Mouse (Mus musculus) G1E (cell line): ENCODE measurements around the gene Drc7.

Experiments
- CTCF ChIP-seq: IDR thresholded peaks from 2 replicates; pipeline ENCODE4 v1.5.1; 2012; ENCODE audit warnings: low read depth, low read length, inconsistent platforms, mixed read lengths
- GATA1 ChIP-seq: IDR thresholded peaks from 2 replicates; pipeline ENCODE4 v1.6.1; 2012; ENCODE audit warnings: borderline replicate concordance, low read length, inconsistent platforms, mixed read lengths
- GATA2 ChIP-seq: IDR thresholded peaks from 2 replicates; pipeline ENCODE4 v1.6.1; 2012; ENCODE audit warnings: low read depth, low read length, inconsistent platforms, borderline replicate concordance
- POLR2AphosphoS5 ChIP-seq: IDR thresholded peaks from 2 replicates; pipeline ENCODE4 v1.6.1; 2012; ENCODE audit warnings: low read depth, low read length, inconsistent platforms; ENCODE audit not compliant: insufficient replicate concordance
- TAL1 ChIP-seq: conservative IDR thresholded peaks from 2 replicates; pipeline ENCODE4 v1.6.1; 2012; ENCODE audit warnings: low read depth, low read length, inconsistent platforms, mixed read lengths

DNA sequence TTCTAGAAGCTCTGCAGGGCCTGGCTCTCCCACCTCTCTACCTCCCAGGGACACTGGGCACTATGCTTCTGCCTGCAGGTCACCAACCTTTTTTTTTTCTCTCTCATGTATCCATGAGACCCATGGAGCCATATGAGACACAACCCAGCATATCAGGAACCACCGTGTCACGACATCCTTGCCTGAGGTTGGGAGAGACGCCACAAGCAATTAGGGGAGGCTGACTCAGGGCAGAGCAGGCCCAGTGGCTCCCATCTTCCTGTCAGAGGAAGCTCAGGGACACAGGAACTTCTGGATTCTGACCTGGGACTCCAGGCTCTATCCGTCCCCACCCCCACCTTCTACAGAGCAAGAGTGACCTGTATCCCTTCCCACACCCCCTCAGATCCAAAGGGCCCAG, 39.0 kb upstream of the Drc7 start:
- TF ChIP-seq CTCF: no peak
- no peak for TF ChIP-seq POLR2AphosphoS5
- no peak for TF ChIP-seq GATA1
- TF ChIP-seq TAL1: no peak
- TF ChIP-seq GATA2: no peak
